Mouse (Mus musculus) intestine, embryonic 14.5 days (tissue): ENCODE measurements around the gene Ccdc162. TPM values are rescaled to one million over a fixed set of nuclear protein-coding genes. Genes with fewer than 3 reads are reported as not detected.
"Not testable (repeated sequence)": the region's sequence is repeated elsewhere in the genome, so short reads cannot be mapped to it uniquely, and the experiment has no call there.

Experiments
- ATAC-seq: fragments of 200-750 bp; cut with Nextera tagmentation; replicated peaks from 2 replicates; pipeline ENCODE4 v1.8.0; 2017; ENCODE audit warnings: low read depth, moderate number of reproducible peaks, moderate TSS enrichment, moderate library complexity; ENCODE audit not compliant: low FRiP score, low TSS enrichment
- DNase-seq: peaks from one replicate; pipeline ENCODE4 v3.0.0-alpha.2; 2018; ENCODE audit warnings: low spot score
- H3K27ac ChIP-seq: fragments of 300-500 bp; sonication (generic); 2 replicates; pipeline ENCODE4 v1.5.1; 2014; ENCODE audit warnings: low read depth, mild to moderate bottlenecking, control low read depth
- H3K27me3 ChIP-seq: fragments of 300-500 bp; sonication (generic); replicated peaks from 2 replicates; pipeline ENCODE4 v1.6.1; 2014; ENCODE audit warnings: low read length, control low read depth; ENCODE audit not compliant: control insufficient read depth, insufficient read depth
- H3K36me3 ChIP-seq: fragments of 300-500 bp; sonication (generic); 2 replicates; pipeline ENCODE4 v1.6.1; 2014; ENCODE audit warnings: low read length, control low read depth; ENCODE audit not compliant: control insufficient read depth, insufficient read depth
- H3K4me1 ChIP-seq: fragments of 300-500 bp; sonication (generic); replicated peaks from 2 replicates; pipeline ENCODE4 v1.6.1; 2014; ENCODE audit warnings: low read length, control low read depth, mixed read lengths; ENCODE audit not compliant: control insufficient read depth, insufficient read depth
- H3K4me2 ChIP-seq: fragments of 300-500 bp; sonication (generic); 2 replicates; pipeline ENCODE4 v1.6.1; 2014; ENCODE audit warnings: low read length
- H3K4me3 ChIP-seq: fragments of 300-500 bp; sonication (generic); 2 replicates; pipeline ENCODE4 v1.5.1; 2014; ENCODE audit warnings: low read depth, low read length, control low read depth, mixed read lengths
- H3K9ac ChIP-seq: fragments of 300-500 bp; sonication (generic); 2 replicates; pipeline ENCODE4 v1.6.1; 2014; ENCODE audit warnings: mild to moderate bottlenecking, low read length
- H3K9me3 ChIP-seq: fragments of 300-500 bp; sonication (generic); 2 replicates; pipeline ENCODE4 v1.6.1; 2016; ENCODE audit warnings: low read length, control low read depth; ENCODE audit not compliant: control insufficient read depth
- WGBS: fragments of 180-500 bp; shearing (Covaris S2); extraction: QIAGEN DNeasy Blood & Tissue Kit; methylation state at CpG from one replicate; pipeline ENCODE4 v1.1.7; 2014; 5-methylcytosine and 5-hydroxymethylcytosine counted together
- polyA plus RNA-seq: library from polyadenylated mRNA; unstranded; fragments of >200 nt; fragmentation: Nextera tagmentation; extraction: Ambion mirVana; gene quantifications from 2 replicates; pipeline ENCODE4 v1.2.1, GENCODE M21; 2014

Ccdc162 gene
- polyA plus RNA-seq, 1 experiment from 2014 or later = 0.47 TPM

DNA sequence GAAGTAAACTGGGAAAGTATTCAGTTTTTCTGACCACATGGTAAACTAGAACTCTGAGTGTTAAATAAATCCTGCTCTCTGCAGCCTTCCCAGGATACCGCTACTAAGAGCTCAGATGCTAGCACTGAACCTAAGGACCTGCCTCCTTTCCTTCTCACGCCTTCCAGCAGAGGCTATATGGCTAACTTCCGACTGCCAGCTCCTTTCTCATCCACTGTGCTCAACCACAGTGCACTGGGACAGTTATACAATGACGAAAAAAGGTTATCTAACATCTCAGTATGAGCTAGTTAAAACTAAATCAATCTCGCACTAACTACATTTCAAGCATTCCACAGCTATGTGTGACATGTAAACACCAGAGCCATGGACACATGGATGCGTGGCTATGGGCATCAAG lies 41.2 kb downstream of the Ccdc162 start:
- ATAC-seq (no peak), DNase-seq (no peak)
- H3K4me2 ChIP-seq = no peak overlapping the region
- H3K9me3 ChIP-seq = no peaks in the 10 kb centered on the region
- no peak overlapping the region for H3K4me3 ChIP-seq
- no peak overlapping the region for H3K27ac ChIP-seq
- no peak overlapping the region for H3K9ac ChIP-seq
- H3K27me3 ChIP-seq = no peaks in the 10 kb centered on the region
- no peaks in the 10 kb centered on the region for H3K4me1 ChIP-seq
- WGBS = 43% methylated on average over 6 of the region's 6 CpGs
- H3K36me3 ChIP-seq = no peaks in the 10 kb centered on the region

DNA sequence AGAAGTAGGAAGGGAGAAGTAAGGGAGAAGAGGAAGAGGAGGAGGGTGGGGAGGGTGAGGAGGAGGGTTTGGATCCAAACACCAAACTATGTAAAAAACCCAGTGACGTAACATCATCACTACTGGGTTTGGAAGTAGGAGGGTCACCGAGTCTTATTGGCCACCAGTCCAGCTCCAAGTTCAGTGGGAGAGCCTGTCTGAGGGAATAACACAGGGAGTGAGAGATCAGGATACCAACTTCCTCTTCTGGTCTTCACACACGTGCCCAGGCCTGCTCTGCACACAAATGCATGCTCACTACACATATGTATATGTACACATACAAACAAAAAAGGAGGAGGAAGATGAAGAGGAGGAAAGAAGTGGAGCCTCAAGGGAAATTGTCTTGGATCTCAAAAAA lies 42.1 kb downstream of the Ccdc162 start:
- WGBS = 71% methylated on average over 3 of the region's 3 CpGs
- Histone ChIP-seq H3K9ac (no peak overlapping the region), H3K9me3 (no peaks in the 10 kb centered on the region), H3K4me1 (no peaks in the 10 kb centered on the region), H3K4me3 (no peak overlapping the region), H3K27ac (no peak overlapping the region), H3K27me3 (no peaks in the 10 kb centered on the region), H3K36me3 (no peaks in the 10 kb centered on the region), H3K4me2 (no peak overlapping the region)
- DNase-seq (no peak), ATAC-seq (no peak)

DNA sequence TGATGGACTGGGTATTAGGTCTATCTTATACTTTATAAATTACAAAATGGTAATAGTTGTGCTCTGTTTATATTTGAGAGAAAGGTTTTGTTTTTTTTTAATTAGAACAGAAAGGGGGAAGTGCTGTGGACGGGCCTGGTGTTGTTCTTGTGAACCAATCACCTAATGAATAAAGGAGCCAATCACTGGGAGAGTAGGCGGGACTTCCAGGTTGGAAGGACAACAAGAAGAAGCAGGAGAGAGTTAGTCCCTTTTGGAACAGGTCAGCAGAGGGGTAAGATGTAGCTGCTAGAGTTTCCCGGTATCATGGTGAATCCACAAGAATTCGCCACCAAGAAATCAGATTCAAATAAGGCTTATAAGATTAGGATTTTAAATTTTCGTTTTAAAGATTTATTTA lies 46.2 kb downstream of the Ccdc162 start:
- Histone ChIP-seq H3K9ac (no peak overlapping the region), H3K36me3 (no peaks in the 10 kb centered on the region), H3K27ac (no peak overlapping the region), H3K9me3 (no peaks in the 10 kb centered on the region), H3K27me3 (no peaks in the 10 kb centered on the region), H3K4me1 (no peaks in the 10 kb centered on the region), H3K4me2 (no peak overlapping the region), H3K4me3 (no peak overlapping the region)
- 85% methylated on average over 5 of the region's 5 CpGs for WGBS
- DNase-seq = no peak
- ATAC-seq = no peak

DNA sequence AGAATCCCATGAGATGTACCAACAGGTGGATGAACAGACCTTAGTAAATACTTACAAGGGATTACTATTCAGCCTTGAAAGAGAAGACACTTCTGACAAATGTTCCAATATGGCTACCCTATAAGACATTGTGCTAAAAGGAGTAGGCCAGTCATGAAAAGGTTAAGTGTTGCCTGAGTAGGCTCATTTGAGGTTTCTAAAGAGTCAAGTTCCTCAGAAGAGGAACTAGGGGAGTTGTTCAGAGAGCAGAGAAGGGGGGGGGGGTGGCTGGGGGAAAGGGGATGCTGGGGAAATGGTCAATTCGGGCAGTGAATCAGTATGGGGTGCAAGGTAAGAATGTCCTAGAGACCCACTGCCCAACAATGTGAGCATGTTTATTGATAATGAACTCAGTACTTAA lies 50.9 kb downstream of the Ccdc162 start:
- Histone ChIP-seq H3K4me2 (no peak overlapping the region), H3K27me3 (no peaks in the 10 kb centered on the region), H3K9ac (no peak overlapping the region), H3K36me3 (no peaks in the 10 kb centered on the region), H3K4me3 (no peak overlapping the region), H3K4me1 (no peaks in the 10 kb centered on the region), H3K9me3 (no peaks in the 10 kb centered on the region), H3K27ac (no peak overlapping the region)
- ATAC-seq (no peak), DNase-seq (no peak)
- WGBS = 88% methylated on average over 1 of the region's 1 CpGs

DNA sequence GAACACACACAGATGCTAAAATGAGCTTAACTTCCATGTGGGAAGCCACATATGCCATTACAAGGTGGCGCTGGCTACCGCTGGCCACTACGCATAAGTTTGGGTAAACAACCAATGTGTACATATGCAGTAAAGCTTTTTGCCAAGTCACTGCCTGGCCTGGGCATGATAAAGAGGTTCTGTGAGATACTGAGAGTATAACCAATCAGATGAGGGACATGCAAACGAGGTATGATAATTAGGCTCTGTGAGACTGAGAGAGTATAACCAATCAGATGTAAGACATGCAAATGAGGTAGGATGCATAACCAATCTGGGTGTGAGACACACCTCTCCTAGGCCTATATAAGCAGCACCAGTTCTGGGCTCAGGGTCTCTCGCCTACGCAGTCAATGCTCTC lies 56.8 kb downstream of the Ccdc162 start:
- not testable (repeated sequence) for ATAC-seq, H3K9me3 ChIP-seq, H3K4me3 ChIP-seq, DNase-seq, H3K36me3 ChIP-seq, H3K27ac ChIP-seq, H3K27me3 ChIP-seq, H3K9ac ChIP-seq, H3K4me1 ChIP-seq, H3K4me2 ChIP-seq
- 96% methylated on average over 6 of the region's 6 CpGs for WGBS

DNA sequence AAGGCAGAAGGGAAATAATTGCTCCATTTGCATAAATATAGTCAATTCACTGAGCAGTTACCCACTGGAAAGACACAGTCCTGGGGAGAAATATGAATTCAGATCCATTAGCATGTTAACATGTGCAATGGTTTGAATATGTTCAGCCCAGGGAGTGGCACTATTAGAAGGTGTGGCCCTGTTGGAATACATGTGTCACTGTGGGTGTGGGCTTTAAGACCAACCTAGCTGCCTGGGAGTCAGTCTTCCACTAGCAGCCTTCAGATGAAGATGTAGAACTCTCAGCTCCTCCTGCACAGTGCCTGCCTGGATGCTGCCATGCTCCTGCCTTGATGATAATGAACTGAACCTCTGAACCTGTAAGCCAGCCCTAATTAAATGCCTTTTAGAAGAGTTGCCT lies 60.8 kb downstream of the Ccdc162 start:
- H3K4me2 ChIP-seq, H3K36me3 ChIP-seq, H3K4me3 ChIP-seq, DNase-seq, ATAC-seq, H3K27ac ChIP-seq, H3K9me3 ChIP-seq, H3K27me3 ChIP-seq, H3K9ac ChIP-seq: not testable (repeated sequence)
- H3K4me1 ChIP-seq = peaks cover 15% of the 10 kb centered on the region

DNA sequence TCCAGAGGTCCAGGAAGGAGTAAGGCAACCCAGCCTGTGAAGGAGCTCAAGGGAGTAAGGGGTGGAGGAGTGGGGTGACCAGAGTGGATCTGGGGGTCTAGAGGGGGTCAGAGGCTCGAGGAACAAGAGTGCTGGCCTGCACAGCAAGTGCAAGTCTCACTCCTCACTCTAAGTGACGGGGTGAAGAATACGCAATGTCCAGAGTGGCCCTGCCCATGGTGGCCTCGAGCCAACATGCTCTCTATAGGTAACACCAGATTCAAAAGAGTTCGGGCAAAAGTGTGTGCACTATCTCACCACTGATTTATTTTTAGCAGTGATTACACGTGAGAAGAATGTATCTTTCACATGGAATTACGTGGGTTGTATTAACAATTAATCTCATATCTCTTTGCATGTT lies 63.4 kb downstream of the Ccdc162 start:
- 41% methylated on average over 7 of the region's 7 CpGs for WGBS
- ATAC-seq = peak; percentile 50; the same call in 1 of the 2 replicates
- H3K27ac ChIP-seq = peak overlapping the region; percentile 67

DNA sequence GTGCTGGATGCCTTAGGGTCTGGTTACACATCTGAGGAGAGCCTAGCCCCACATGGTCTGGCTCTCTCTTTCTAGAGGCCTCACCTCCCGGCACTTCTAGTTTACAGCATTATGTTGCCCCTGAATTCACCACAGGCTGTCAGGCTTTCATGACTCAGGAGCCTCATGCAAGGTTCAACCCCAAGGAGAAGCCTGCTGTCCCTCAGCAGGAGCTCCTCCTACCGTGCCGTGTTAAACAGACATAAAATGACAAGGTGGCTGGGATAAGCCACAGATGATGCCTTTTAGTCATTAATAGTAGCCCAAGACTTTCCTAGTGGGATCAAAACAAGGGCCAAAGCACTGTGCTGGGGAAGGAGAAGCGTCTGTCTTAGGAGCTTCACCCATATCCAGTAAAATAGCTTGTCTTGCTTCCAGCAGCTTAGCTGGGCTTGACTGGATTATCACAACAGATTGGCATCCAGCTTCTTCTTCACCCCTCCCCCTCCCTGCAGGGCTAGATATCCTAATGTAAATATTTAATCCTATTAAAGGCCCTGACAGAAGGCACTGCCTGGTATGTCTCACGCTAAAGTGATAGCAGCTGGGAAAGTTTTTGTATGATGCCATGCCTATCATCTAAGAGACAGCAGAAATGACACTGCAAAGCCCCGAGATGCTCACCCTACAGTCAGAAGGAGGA lies 64.2 kb downstream of the Ccdc162 start:
- Histone ChIP-seq H3K27ac (peak overlapping the region; percentile 71), H3K4me1 (peaks cover 15% of the 10 kb centered on the region), H3K36me3 (no peaks in the 10 kb centered on the region), H3K9ac (no peak overlapping the region), H3K27me3 (no peaks in the 10 kb centered on the region), H3K4me3 (no peak overlapping the region), H3K4me2 (peak overlapping the region; percentile 29), H3K9me3 (no peaks in the 10 kb centered on the region)
- 11% methylated on average over 6 of the region's 6 CpGs for WGBS
- no peak for ATAC-seq
- peak; percentile 66 for DNase-seq

More for the DNA sequence above, 63.4 kb downstream of the Ccdc162 start:
- Histone ChIP-seq H3K9ac (no peak overlapping the region), H3K4me2 (peak overlapping the region; percentile 29), H3K4me1 (peaks cover 15% of the 10 kb centered on the region), H3K4me3 (no peak overlapping the region), H3K9me3 (no peaks in the 10 kb centered on the region), H3K36me3 (no peaks in the 10 kb centered on the region), H3K27me3 (no peaks in the 10 kb centered on the region)
- no peak for DNase-seq

DNA sequence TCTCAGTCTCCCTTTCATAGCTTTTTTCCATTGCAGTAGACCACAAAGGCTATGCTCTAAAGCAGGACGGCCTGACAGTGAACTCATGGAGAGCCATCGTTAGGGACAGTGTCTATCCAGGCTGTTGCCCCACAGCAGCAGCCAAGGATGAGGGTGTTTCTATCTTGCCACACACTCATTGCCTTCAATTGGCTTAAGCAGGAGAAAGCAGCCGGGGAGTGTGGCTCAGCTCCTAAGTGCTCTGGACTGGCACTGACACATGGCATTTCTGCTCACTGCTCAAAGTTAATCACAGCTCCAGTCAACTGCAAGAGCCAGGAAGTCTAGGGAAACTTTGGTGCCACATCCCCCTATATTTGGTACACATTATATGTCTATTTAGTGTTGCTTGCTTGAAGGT lies 64.9 kb downstream of the Ccdc162 start:
- 93% methylated on average over 3 of the region's 3 CpGs for WGBS
- ATAC-seq = no peak

More for the DNA sequence above, 64.9 kb downstream of the Ccdc162 start:
- Histone ChIP-seq H3K4me1 (peaks cover 15% of the 10 kb centered on the region), H3K4me2 (no peak overlapping the region), H3K27me3 (no peaks in the 10 kb centered on the region), H3K36me3 (no peaks in the 10 kb centered on the region), H3K9ac (no peak overlapping the region), H3K4me3 (no peak overlapping the region), H3K27ac (peak overlapping the region; percentile 71; the same call in 1 of the 2 replicates), H3K9me3 (no peaks in the 10 kb centered on the region)
- DNase-seq = no peak
